In the genomic region with DNA sequence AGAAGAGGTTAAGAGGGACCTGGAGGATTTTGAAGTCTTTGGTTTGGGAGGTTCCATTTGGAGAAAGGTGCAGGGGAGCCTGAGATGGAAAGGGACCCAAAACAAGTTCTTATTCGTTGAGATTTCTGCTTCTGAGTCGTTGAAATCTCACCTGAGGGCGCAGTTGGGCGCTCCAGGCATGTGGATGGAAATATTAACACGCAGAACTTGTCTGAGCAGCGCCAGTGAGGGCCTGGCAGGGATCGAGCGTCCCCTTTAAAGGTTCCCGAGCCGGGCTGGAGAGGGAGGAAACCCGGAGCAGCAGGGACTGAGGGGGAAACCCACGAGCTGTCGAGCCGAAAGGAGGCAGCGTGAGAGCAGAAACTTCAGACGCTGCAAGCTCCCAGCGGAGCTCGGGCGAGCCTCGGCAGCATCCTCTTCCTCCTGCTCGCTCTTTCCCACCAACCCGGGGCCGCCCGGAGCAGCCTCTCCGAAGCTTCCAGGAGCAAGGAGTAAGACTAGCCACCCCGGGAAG, we compare ENCODE assay signal across 8 mouse cellular contexts.
DNase-seq lines count a peak whose midpoint lies in the region; ATAC-seq and TF ChIP-seq lines count a peak whose summit lies in the region.

No protein-coding gene starts in this region.

- H3K4me2 ChIP-seq in lung, embryonic 14.5 days: peak overlapping the region; percentile 80

- peak; percentile 16 for TF ChIP-seq CTCF in lung, embryonic 14.5 days (IDR thresholded peaks at IDR 0.05; ENCODE audit: low read depth)

- peak overlapping the region; percentile 76 for H3K9ac ChIP-seq in lung, embryonic 14.5 days

- no peaks in the 10 kb centered on the region for H3K36me3 ChIP-seq in lung, embryonic 14.5 days (ENCODE audit: insufficient read depth)

- DNase-seq in ES-CJ7 (ENCODE audit: low read depth, low spot score): peak; percentile 79
- peak; percentile 77 for DNase-seq in cerebellum, adult 9-11 months
- DNase-seq in frontal cortex, adult 2 months (ENCODE audit: extremely low spot score in 1 of 2, low spot score in 1 of 2): peak; percentile 37 to 81
- DNase-seq in layer of hippocampus, adult 9-10 months (ENCODE audit: low spot score): peak; percentile 17
- DNase-seq in lung, embryonic 14.5 days: peak; percentile 93
- DNase-seq in retina, embryonic 14.5 days (ENCODE audit: low spot score): peak; percentile 86
- no peak for DNase-seq in T-cell, adult 2 months (ENCODE audit: low spot score)

- H3K27ac ChIP-seq in lung, embryonic 14.5 days (ENCODE audit: low read depth): peak overlapping the region; percentile 94

- ATAC-seq in hematopoietic stem cell, adult 5-6 weeks (replicated peaks in 1 of 2; ENCODE audit: insufficient read depth in 1 of 2, low FRiP score in 2 of 2, low TSS enrichment in 1 of 2, low read depth in 1 of 2, poor library complexity in 2 of 2, severe bottlenecking in 2 of 2): peak; percentile 10 to 61; a peak in 2 of 4 replicates
- peak; percentile 92 for ATAC-seq in lung, embryonic 14.5 days (ENCODE audit: insufficient read depth)

- WGBS in lung, embryonic 14.5 days: 0% methylated on average over 26 of the region's 26 CpGs

- H3K9me3 ChIP-seq in lung, embryonic 14.5 days (ENCODE audit: low read depth, low read length): no peaks in the 10 kb centered on the region

- H3K4me3 ChIP-seq in lung, embryonic 14.5 days (ENCODE audit: low read depth, low read length): peak overlapping the region; percentile 80

- H3K4me1 ChIP-seq in lung, embryonic 14.5 days (ENCODE audit: insufficient read depth): peaks cover 3% of the 10 kb centered on the region; the same call in 1 of the 2 replicates

- H3K27me3 ChIP-seq in lung, embryonic 14.5 days (ENCODE audit: insufficient read depth, low read length): no peaks in the 10 kb centered on the region
